Mouse (Mus musculus) hindbrain, embryonic 16.5 days (tissue): ENCODE measurements around the gene Fbrsl1. TPM values are rescaled to one million over a fixed set of nuclear protein-coding genes. Genes with fewer than 3 reads are reported as not detected.
A peak's percentile ranks its signal among the peaks of the same experiment; 100 is the strongest.

Experiments used
- ATAC-seq: fragments of 200-750 bp; cut with Nextera tagmentation; 2 replicates; pipeline ENCODE4 v1.8.0; 2017; ENCODE audit warnings: moderate TSS enrichment, moderate library complexity
- H3K27ac ChIP-seq: fragments of 300-500 bp; sonication (generic); 2 replicates; pipeline ENCODE4 v1.5.1; 2014; ENCODE audit warnings: low read depth, mild to moderate bottlenecking, control low read depth, low read length, moderate library complexity
- H3K27me3 ChIP-seq: fragments of 300-500 bp; sonication (generic); replicated peaks from 2 replicates; pipeline ENCODE4 v1.6.1; 2014; ENCODE audit warnings: low read length; ENCODE audit not compliant: control insufficient read depth, insufficient read depth
- H3K36me3 ChIP-seq: fragments of 300-500 bp; sonication (generic); 2 replicates; pipeline ENCODE4 v1.6.1; 2014; ENCODE audit warnings: mild to moderate bottlenecking, low read length, moderate library complexity, mixed read lengths; ENCODE audit not compliant: control insufficient read depth, insufficient read depth
- H3K4me1 ChIP-seq: fragments of 300-500 bp; sonication (generic); 2 replicates; pipeline ENCODE4 v1.6.1; 2014; ENCODE audit warnings: low read depth, low read length; ENCODE audit not compliant: control insufficient read depth, insufficient read depth
- H3K4me2 ChIP-seq: fragments of 300-500 bp; sonication (generic); 2 replicates; pipeline ENCODE4 v1.6.1; 2014; ENCODE audit warnings: mild to moderate bottlenecking, low read length, control low read depth, moderate library complexity
- H3K4me3 ChIP-seq: fragments of 300-500 bp; sonication (generic); 2 replicates; pipeline ENCODE4 v1.5.1; 2014; ENCODE audit warnings: mild to moderate bottlenecking, low read length, control low read depth, moderate library complexity
- H3K9ac ChIP-seq: fragments of 300-500 bp; sonication (generic); 2 replicates; pipeline ENCODE4 v1.6.1; 2014; ENCODE audit warnings: low read depth, mild to moderate bottlenecking, control low read depth, low read length, moderate library complexity
- H3K9me3 ChIP-seq: fragments of 300-500 bp; sonication (generic); 2 replicates; pipeline ENCODE4 v1.6.1; 2014; ENCODE audit warnings: mild to moderate bottlenecking, low read length, moderate library complexity; ENCODE audit not compliant: control insufficient read depth
- WGBS: fragments of 180-500 bp; shearing (Covaris S2); extraction: QIAGEN DNeasy Blood & Tissue Kit; methylation state at CpG from one replicate; pipeline ENCODE4 v1.1.7; 2014; 5-methylcytosine and 5-hydroxymethylcytosine counted together
- polyA plus RNA-seq: library from polyadenylated mRNA; unstranded; fragments of >200 nt; fragmentation: Nextera tagmentation; extraction: Ambion mirVana; gene quantifications from 2 replicates; pipeline ENCODE4 v1.2.1, GENCODE M21; 2015

Gene Fbrsl1
- polyA plus RNA-seq, 1 experiment from 2014 or later = 10.7 TPM

DNA sequence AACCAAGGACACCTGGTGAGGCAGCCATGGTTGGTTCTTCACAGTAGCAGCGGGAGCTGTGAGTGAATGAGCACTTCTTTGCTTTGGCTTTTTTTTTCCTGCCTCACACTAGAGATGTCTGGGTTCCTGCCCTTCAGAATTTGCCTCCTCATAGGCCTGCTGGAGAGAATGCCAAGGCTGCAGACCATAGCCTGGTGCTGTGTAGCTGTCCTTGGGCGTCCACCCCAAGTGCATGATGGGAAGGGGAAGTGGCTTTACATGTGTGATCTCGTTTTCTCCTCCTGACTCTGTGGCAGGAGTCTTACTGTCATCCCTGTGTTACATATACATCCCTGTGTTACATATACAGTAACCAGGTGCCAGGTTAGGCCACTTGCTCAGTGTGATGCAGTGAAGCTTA, 36.4 kb upstream of the Fbrsl1 start:
- ATAC-seq = no peak
- H3K4me1 ChIP-seq = peaks cover 6% of the 10 kb centered on the region; the same call in 1 of the 2 replicates

DNA sequence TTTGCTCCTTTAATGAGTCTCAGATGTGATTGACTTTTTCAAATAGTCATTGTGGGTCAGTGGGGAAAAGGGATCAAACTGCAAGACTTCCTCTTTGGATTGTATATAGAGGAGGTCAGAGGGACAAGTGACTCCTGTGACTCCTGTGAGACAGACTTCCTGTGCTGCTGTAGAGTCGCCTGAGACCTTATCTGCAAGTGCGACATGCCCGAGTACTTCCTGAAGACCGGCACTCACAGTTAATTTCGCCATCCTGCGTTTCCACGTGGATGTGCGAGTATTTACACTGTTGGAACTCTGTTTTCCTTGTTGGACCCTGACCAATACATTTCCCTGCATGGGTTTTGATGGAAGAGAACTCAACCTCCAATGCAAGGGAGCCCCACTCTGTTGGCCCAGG, 30.9 kb upstream of the Fbrsl1 start:
- Histone ChIP-seq H3K4me1 (no peaks in the 10 kb centered on the region), H3K27ac (no peak overlapping the region), H3K9ac (no peak overlapping the region), H3K4me2 (no peak overlapping the region), H3K9me3 (no peaks in the 10 kb centered on the region), H3K4me3 (no peak overlapping the region), H3K36me3 (no peaks in the 10 kb centered on the region), H3K27me3 (peaks cover 13% of the 10 kb centered on the region)
- no peak for ATAC-seq
- 89% methylated on average over 8 of the region's 8 CpGs for WGBS

More for the DNA sequence above, 36.4 kb upstream of the Fbrsl1 start:
- WGBS = 81% methylated on average over 3 of the region's 3 CpGs
- H3K27me3 ChIP-seq = peaks cover 13% of the 10 kb centered on the region
- H3K9me3 ChIP-seq = no peaks in the 10 kb centered on the region
- H3K36me3 ChIP-seq = no peaks in the 10 kb centered on the region
- no peak overlapping the region for H3K4me3 ChIP-seq
- H3K27ac ChIP-seq = no peak overlapping the region
- no peak overlapping the region for H3K9ac ChIP-seq
- H3K4me2 ChIP-seq = no peak overlapping the region

DNA sequence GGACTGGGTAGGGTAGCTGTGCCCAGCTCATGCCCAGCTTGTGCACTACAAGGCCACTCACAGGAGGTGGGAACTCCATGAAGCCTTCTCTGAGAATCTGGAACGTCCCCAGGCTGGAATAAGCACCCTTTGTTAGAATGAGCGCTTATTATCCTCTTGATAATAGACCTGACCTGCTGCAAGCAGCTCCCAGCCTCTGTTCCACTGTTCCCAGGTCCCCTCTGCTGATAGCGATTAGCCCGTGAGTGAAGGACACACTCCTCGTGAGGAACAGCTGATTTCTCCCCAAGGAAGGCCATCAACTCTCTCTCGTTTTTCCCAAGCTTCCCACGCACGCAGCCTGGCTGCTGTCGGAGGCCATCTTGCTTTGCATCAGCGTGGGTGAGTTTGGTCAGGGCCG, 25.9 kb upstream of the Fbrsl1 start:
- no peak overlapping the region for H3K4me3 ChIP-seq
- peaks cover 6% of the 10 kb centered on the region for H3K4me1 ChIP-seq
- H3K27me3 ChIP-seq = no peaks in the 10 kb centered on the region
- H3K36me3 ChIP-seq = no peaks in the 10 kb centered on the region
- no peak overlapping the region for H3K4me2 ChIP-seq
- no peaks in the 10 kb centered on the region for H3K9me3 ChIP-seq
- no peak overlapping the region for H3K27ac ChIP-seq
- WGBS = 65% methylated on average over 11 of the region's 11 CpGs
- no peak overlapping the region for H3K9ac ChIP-seq
- ATAC-seq = no peak

- no peaks in the 10 kb centered on the region for H3K27me3 ChIP-seq
- no peaks in the 10 kb centered on the region for H3K36me3 ChIP-seq
- peaks cover 6% of the 10 kb centered on the region for H3K4me1 ChIP-seq
- H3K27ac ChIP-seq = no peak overlapping the region
- no peak for ATAC-seq
- no peak overlapping the region for H3K9ac ChIP-seq
- no peaks in the 10 kb centered on the region for H3K9me3 ChIP-seq
- no peak overlapping the region for H3K4me2 ChIP-seq
- H3K4me3 ChIP-seq = no peak overlapping the region
- 17% methylated on average over 1 of the region's 1 CpGs for WGBS
Observed at GRCm38 (mm10) chr5:110472834-110473233, 24.5 kb upstream of the Fbrsl1 start.

DNA sequence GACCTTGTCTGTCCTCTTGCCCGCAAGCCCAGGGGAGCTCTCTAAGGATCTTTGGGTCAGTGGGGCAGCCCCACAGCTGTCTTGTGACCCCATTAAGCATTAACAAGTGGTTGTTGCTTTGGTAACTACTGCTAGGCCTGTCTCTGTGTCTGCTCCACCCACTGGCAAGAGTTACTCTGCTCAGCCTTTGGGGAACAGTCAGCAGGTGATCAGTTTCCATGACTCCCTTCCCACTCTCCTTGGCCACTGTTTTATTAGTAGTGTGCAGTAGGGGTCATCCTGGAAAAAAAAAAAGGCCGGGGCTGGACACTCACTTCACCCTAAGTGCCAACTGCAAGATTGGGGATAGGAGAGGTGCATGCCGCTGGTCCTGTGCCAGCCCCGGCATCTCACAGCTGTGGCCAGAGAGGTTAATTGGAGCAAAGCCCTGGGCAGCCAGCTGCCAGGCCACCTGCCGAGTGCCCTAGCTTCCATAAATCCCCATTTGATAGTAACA, 23.7 kb upstream of the Fbrsl1 start:
- no peak overlapping the region for H3K4me2 ChIP-seq
- no peaks in the 10 kb centered on the region for H3K27me3 ChIP-seq
- H3K9ac ChIP-seq = no peak overlapping the region
- peak; percentile 48; the same call in 1 of the 2 replicates for ATAC-seq
- H3K27ac ChIP-seq = no peak overlapping the region
- no peaks in the 10 kb centered on the region for H3K36me3 ChIP-seq
- H3K4me3 ChIP-seq = no peak overlapping the region
- no peaks in the 10 kb centered on the region for H3K9me3 ChIP-seq
- peaks cover 6% of the 10 kb centered on the region for H3K4me1 ChIP-seq
- WGBS = 26% methylated on average over 5 of the region's 5 CpGs

DNA sequence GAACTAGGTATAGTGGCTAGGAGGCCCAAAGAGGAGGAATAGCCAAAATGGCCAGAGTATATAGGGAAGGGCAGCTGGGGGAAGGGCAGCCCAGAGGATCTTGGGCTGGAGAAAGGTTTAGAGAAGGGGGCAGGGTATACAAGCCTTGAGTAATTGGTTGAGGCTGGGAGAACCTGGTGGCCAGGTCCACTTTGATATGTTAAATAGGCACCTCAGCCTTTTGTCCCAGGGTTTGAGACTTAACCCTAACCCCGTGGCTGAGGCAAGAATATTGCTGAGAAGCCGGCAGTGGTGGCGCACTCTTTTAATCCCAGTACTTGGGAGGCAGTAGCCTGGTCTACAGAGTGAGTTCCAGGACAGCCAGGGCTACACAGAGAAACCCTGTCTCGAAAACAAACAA, 23.0 kb upstream of the Fbrsl1 start:
- no peak overlapping the region for H3K4me2 ChIP-seq
- no peak overlapping the region for H3K9ac ChIP-seq
- H3K27ac ChIP-seq = no peak overlapping the region
- 44% methylated on average over 4 of the region's 4 CpGs for WGBS
- peaks cover 9% of the 10 kb centered on the region for H3K4me1 ChIP-seq
- ATAC-seq = no peak
- no peak overlapping the region for H3K4me3 ChIP-seq
- no peaks in the 10 kb centered on the region for H3K9me3 ChIP-seq
- no peaks in the 10 kb centered on the region for H3K36me3 ChIP-seq
- no peaks in the 10 kb centered on the region for H3K27me3 ChIP-seq

DNA sequence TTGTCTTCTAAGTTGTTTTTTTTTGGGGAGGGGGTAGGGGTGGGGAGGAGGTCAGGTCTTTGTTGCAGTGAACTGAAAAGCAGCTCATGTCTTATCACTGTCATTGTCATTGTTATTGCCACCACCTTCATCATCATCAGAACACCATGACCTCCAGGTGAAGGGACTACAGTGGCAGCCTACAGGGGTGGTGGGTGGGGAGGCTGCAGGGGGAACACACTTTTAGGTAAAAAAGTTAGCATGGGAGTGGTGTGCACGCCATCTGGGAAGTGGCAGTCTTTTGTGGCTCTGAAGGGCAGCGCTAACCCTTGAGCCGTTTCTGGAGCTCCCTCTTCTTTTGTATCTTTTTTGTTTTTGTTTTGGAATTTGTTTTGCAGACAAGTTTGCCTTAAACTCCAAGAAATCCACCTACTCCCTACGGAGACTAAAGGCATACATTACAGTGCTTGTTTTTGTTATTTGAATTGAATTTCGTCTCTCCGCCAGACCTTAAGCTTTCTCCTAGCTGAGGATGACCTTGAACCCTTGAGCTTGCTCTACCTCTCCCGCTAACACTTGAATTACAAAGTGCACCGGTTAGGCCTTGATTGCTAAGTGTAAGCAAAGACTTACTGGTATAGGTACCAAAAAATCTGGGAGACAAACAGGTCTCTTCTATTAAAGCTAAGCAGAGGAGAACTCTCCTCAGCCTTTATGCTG, 21.1 kb upstream of the Fbrsl1 start:
- 79% methylated on average over 8 of the region's 8 CpGs for WGBS
- ATAC-seq = no peak

DNA sequence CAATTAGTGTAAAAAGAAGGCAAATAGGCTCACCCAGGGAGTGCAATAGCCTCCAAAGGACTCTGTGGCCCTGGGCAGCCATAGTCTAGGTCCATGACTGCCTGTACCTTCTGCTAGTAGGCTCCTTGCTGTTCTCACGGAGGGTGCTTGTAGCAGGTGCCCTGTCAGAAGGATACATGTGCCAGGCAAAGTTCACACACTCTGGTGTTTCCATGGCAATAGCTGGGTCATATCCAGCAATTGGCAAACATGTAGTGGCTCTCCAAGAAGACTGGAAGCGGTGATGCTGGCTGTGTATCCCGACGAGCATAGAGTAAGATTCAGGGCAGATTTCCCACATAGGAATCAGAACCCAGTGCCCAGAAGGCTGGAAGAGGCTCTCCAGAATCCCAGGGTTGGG, 20.0 kb upstream of the Fbrsl1 start:
- peaks cover 9% of the 10 kb centered on the region for H3K4me1 ChIP-seq
- no peaks in the 10 kb centered on the region for H3K9me3 ChIP-seq
- H3K27ac ChIP-seq = no peak overlapping the region
- H3K36me3 ChIP-seq = no peaks in the 10 kb centered on the region
- no peak for ATAC-seq
- H3K4me3 ChIP-seq = no peak overlapping the region
- 54% methylated on average over 4 of the region's 4 CpGs for WGBS
- H3K4me2 ChIP-seq = no peak overlapping the region
- no peak overlapping the region for H3K9ac ChIP-seq
- no peaks in the 10 kb centered on the region for H3K27me3 ChIP-seq

More for the DNA sequence above, 21.1 kb upstream of the Fbrsl1 start:
- Histone ChIP-seq H3K4me2 (no peak overlapping the region), H3K27ac (no peak overlapping the region), H3K9ac (no peak overlapping the region), H3K9me3 (no peaks in the 10 kb centered on the region), H3K4me3 (no peak overlapping the region), H3K36me3 (no peaks in the 10 kb centered on the region), H3K27me3 (no peaks in the 10 kb centered on the region), H3K4me1 (peaks cover 9% of the 10 kb centered on the region)

DNA sequence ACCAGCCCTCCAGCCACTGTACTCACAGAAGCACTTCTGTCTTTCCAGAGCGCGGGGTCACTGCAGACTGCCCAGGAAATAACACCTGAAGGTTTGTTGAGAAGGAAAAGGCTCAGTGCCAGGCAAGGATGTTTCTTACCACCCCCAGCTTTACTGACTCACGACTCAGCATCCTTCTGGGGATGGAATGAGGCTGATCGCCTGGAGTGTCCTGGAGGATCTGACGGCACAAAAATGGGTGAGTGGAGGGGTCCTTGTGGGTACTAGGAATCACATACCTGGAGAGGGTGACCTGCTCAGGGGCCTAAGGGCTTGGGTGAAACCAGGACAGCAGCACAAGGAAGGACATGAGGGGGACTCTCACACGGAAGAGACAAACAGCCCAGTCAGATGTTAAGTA, 19.4 kb upstream of the Fbrsl1 start:
- Histone ChIP-seq H3K9ac (no peak overlapping the region), H3K4me1 (peaks cover 9% of the 10 kb centered on the region), H3K4me2 (no peak overlapping the region), H3K27me3 (no peaks in the 10 kb centered on the region), H3K27ac (no peak overlapping the region), H3K36me3 (no peaks in the 10 kb centered on the region), H3K4me3 (no peak overlapping the region), H3K9me3 (no peaks in the 10 kb centered on the region)
- no peak for ATAC-seq
- 79% methylated on average over 6 of the region's 6 CpGs for WGBS
